Mouse (Mus musculus) liver (tissue): ENCODE data around the gene Gtpbp4.
"Not testable (repeated sequence)": the region's sequence is repeated elsewhere in the genome, so short reads cannot be mapped to it uniquely, and the experiment has no call there.

Experiments used
- DNase-seq: peaks from one replicate; pipeline ENCODE4 v3.0.0-alpha.2; 2020; ENCODE audit warnings: mixed read lengths

The Gtpbp4 gene

DNA sequence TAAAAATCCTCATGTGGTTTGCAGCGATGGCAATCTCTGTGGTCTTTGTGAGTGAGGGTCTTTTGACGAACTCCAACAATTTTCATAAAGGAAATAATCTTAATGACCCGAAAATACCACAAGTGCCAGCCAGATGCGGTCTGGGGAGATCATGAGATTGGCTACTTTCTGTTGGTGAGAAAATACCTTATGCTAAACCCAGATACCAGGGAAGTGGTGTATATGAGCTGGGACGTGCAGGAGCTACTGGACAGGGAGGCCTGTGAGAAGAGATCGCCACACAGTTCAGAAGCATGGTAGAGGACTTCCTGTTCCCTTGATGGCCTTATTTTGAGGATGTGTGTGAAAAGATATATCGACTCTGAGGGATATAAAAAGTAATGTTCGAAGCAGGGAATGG lies 28.1 kb downstream of the Gtpbp4 start:
- no peak for DNase-seq

- peak; percentile 33 for DNase-seq
These were observed 30.7 kb downstream of the Gtpbp4 start for GRCm38 (mm10) chr13:8965224-8965623.

GRCm38 (mm10) chr13:8962266-8962665 lies 33.6 kb downstream of the Gtpbp4 start:
- DNase-seq = not testable (repeated sequence)

DNA sequence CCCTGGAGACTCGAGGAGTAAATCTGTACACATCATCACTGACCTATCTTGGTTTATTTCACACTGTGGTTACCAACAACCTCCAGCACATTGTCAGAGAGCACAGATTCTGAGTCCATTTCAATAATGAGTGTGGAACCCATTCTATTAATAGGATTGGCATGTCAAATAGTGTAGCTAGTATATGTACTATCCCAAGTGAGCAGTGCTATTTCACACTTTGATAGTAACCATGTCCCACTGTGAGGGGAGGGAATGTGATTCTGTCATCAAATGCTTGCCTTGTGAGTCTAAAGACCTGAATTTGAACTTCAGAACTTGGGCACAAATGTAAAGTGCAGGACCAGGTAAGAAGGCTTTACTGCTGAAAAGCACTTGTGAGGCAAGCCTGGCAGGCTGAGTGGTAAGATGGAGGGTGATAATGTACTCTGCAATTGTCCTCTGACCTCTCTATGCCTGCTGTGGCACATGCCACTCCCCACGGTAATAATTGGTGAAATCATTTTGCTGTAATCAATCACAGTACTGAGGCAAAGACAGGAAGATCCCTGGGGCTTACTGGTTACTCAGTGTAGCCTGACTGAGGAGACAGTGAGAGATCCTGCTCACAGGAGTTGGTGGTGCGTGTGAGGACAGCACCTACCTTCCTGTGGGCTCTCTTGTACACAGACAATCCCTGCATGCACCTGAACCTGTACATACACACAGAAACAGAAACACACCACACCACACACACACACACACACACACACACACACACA lies 34.6 kb downstream of the Gtpbp4 start:
- not testable (repeated sequence) for DNase-seq

DNA sequence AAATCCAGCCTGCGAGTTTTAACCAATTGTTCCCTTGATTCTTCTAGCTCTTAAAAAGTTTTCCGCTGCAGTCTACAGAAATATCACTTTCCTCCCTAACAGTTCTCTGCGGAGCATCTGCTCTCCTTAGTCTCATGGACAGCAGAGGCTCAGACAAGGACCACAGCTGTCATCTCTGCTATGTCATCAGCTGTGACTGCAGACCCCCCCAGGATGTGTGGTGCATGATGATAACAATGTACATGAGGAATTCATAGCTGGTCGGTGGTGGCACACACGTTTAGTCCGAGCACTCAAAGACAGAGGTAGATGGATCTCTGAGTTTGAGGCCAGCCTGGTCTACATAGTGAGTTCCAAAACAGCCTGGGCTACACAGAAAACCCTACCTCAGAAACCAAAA lies 36.3 kb downstream of the Gtpbp4 start:
- DNase-seq = peak; percentile 55

DNA sequence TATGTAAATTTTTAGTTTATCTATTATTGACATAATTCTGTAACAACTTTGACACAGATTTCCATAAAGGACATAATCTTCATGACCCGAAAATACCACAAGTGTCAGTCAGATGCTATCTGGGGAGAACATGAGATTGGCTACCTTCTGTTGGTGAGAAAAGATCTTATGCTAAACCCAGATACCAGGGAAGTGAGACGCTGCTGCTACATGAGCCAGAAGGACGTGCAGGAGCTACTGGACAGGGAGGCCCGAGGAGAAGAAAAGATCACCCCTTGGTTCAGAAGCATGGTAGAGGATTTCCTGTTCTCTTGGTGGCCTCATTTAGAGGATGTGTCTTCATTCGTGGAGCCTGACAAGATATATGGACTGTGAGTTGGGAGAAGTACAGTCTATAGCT lies 36.8 kb downstream of the Gtpbp4 start:
- DNase-seq = not testable (repeated sequence)

- DNase-seq = not testable (repeated sequence)
These were observed 39.0 kb downstream of the Gtpbp4 start for GRCm38 (mm10) chr13:8956873-8957272.

DNA sequence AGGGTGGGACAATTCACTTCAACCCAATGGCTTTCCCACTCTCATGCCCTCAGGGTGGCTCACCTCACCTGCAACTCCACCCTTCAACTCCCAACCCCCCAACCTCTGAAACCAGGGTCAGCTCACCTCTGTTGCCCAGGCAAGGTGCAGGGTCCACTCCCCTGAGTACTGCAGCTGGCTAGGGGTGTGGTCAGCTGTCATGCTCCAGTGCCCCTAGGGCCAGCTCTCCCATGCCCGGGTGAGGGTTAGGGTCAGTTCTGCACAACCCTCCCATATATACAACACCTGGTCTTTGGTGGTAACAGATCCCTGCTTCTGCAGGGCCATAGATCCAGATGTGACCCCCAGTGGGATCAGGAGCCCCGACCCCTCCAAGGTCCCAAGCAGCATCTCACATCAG lies 40.8 kb downstream of the Gtpbp4 start:
- not testable (repeated sequence) for DNase-seq

DNA sequence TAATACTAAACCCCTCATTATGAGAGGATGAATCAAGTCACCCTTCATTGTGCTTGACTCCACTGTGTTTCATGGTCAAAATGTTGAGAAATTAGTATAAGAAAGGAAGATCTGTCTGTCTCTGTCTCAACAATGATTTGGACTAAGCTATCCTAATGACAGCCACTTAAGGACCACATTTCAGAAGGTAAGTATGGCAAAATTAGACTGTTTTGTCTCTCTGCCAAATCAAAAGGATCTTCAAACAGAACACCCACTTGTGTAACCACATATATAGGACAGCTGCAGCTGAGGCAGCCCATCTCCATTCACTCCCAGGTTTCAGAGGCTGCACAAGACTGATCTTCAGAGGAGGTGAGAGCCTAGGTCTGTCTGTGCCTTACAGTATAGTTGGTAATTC lies 43.3 kb downstream of the Gtpbp4 start, which contains the start of gene Idi2:
Idi2 (plus strand) TSS at position 301 of the 400 bp plus-strand sequence.
- DNase-seq = not testable (repeated sequence)

GRCm38 (mm10) chr13:8948131-8948530 lies 47.8 kb downstream of the Gtpbp4 start, which contains the start of gene Gm9745:
TSS of gene Gm9745 (minus strand) at chr13:8948231.
- not testable (repeated sequence) for DNase-seq

GRCm38 (mm10) chr13:8943828-8944227 lies 52.1 kb downstream of the Gtpbp4 start:
- DNase-seq = not testable (repeated sequence)

DNA sequence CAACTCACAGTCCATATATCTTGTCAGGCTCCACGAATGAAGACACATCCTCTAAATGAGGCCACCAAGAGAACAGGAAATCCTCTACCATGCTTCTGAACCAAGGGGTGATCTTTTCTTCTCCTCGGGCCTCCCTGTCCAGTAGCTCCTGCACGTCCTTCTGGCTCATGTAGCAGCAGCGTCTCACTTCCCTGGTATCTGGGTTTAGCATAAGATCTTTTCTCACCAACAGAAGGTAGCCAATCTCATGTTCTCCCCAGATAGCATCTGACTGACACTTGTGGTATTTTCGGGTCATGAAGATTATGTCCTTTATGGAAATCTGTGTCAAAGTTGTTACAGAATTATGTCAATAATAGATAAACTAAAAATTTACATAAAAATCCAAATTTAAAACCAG lies 54.2 kb downstream of the Gtpbp4 start:
- DNase-seq = not testable (repeated sequence)

DNA sequence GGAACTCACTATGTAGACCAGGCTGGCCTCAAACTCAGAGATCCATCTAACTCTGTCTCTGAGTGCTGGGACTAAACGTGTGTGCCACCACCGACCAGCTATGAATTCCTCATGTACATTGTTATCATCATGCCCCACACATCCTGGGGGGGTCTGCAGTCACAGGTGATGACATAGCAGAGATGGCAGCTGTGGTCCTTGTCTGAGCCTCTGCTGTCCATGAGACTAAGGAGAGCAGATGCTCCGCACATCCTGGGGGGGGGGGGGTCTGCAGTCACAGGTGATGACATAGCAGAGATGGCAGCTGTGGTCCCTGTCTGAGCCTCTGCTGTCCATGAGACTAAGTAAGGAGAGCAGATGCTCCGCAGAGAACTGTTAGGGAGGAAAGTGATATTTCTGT lies 54.8 kb downstream of the Gtpbp4 start:
- not testable (repeated sequence) for DNase-seq

DNA sequence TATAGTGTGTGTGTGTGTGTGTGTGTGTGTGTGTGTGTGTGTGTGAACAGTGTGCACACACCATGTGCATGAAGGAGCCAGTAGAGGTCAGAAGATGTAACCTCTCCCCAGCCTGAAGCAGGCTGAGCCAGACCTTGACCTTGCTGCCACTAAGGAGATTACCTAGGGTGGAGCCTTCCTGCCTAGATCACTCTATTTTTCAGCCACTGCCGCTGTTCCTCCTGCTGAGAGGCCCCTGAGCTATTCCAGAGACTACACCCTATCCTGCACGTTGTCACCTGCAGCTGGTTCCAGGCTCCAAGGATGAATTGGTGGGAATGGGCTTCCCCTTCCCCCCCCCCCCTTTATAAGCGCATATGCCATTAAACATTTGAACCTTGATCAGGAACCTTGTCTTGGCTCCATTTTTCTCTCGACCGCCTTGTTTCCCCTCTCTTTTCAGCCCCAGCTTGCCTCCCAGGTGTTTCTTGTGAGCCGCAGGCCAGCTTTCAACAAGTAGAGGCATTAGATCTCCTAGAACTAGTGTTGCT lies 58.2 kb downstream of the Gtpbp4 start:
- DNase-seq = not testable (repeated sequence)

- no peak for DNase-seq
These were observed 62.4 kb downstream of the Gtpbp4 start for GRCm38 (mm10) chr13:8933499-8933898.
